Mouse (Mus musculus) kidney, postnatal 36 days (tissue): ENCODE measurements around the gene Rspo1.
"Not testable (repeated sequence)": the region's sequence is repeated elsewhere in the genome, so short reads cannot be mapped to it uniquely, and the experiment has no call there.

Experiments
- DNase-seq, 2 experiments: peaks; one replicate each; pipeline ENCODE4 v3.0.0; 2021 to 2022; ENCODE audit warnings: mixed read lengths in 2 of 2

Rspo1 gene

GRCm38 (mm10) chr4:124985671-124986602, at the start of gene Rspo1:
Gene Rspo1 (plus strand): TSS chr4:124986430.
- DNase-seq: peak in 1 of 2 experiments; percentile 6

- peak; percentile 96 to 98 for DNase-seq
Observed at GRCm38 (mm10) chr4:124936613-124937471, 49.4 kb upstream of the Rspo1 start, which contains the start of gene 9930104L06Rik. Gene 9930104L06Rik (plus strand): TSS chr4:124937048.

- DNase-seq: not testable (repeated sequence)
Observed at GRCm38 (mm10) chr4:124939211-124939610, 47.0 kb upstream of the Rspo1 start, which contains the start of gene Cdca8. Gene Cdca8 (minus strand): TSS chr4:124939311.

- DNase-seq: peak; percentile 63 to 89
Observed at GRCm38 (mm10) chr4:124943022-124943421, 43.2 kb upstream of the Rspo1 start.

- DNase-seq: no peak
Observed at GRCm38 (mm10) chr4:124943781-124944180, 42.4 kb upstream of the Rspo1 start.

- no peak for DNase-seq
Observed at GRCm38 (mm10) chr4:124944961-124945360, 41.3 kb upstream of the Rspo1 start.

- no peak for DNase-seq
Observed at GRCm38 (mm10) chr4:124949488-124949887, 36.7 kb upstream of the Rspo1 start.

GRCm38 (mm10) chr4:124950181-124951035, 35.8 kb upstream of the Rspo1 start:
- DNase-seq: peak; percentile 9 to 26

GRCm38 (mm10) chr4:124951036-124951433, 35.2 kb upstream of the Rspo1 start:
- peak in 1 of 2 experiments; percentile 24 for DNase-seq

- no peak for DNase-seq
Observed at GRCm38 (mm10) chr4:124953546-124953945, 32.7 kb upstream of the Rspo1 start.

GRCm38 (mm10) chr4:124957284-124957683, 28.9 kb upstream of the Rspo1 start:
- no peak for DNase-seq

- DNase-seq: peak; percentile 56
Observed at GRCm38 (mm10) chr4:124959062-124959461, 27.2 kb upstream of the Rspo1 start.

GRCm38 (mm10) chr4:124960940-124961339, 25.3 kb upstream of the Rspo1 start:
- no peak for DNase-seq

- DNase-seq: no peak
Observed at GRCm38 (mm10) chr4:124962576-124962975, 23.7 kb upstream of the Rspo1 start.

GRCm38 (mm10) chr4:124964912-124965599, 21.2 kb upstream of the Rspo1 start:
- DNase-seq: no peak

- no peak for DNase-seq
Observed at GRCm38 (mm10) chr4:124968711-124969110, 17.5 kb upstream of the Rspo1 start.

- DNase-seq: no peak
Observed at GRCm38 (mm10) chr4:124969219-124969848, 16.9 kb upstream of the Rspo1 start.

- no peak for DNase-seq
Observed at GRCm38 (mm10) chr4:124970194-124970593, 16.0 kb upstream of the Rspo1 start.

- DNase-seq: no peak
Observed at GRCm38 (mm10) chr4:124970677-124971076, 15.6 kb upstream of the Rspo1 start.

- DNase-seq: no peak
Observed at GRCm38 (mm10) chr4:124971094-124971493, 15.1 kb upstream of the Rspo1 start.

- DNase-seq: no peak
Observed at GRCm38 (mm10) chr4:124972316-124972715, 13.9 kb upstream of the Rspo1 start.
